Mouse (Mus musculus): Measurements from ENCODE around the gene Krt88. TPM values are rescaled to one million over a fixed set of nuclear protein-coding genes. Genes with fewer than 3 reads are reported as not detected.

The Krt88 gene
- not detected in 2 replicates for polyA plus RNA-seq (2015; fragmentation: Nextera tagmentation; extraction: Ambion mirVana)

- Histone ChIP-seq H3K27me3 (no peaks in the 10 kb centered on the region), H3K36me3 (no peaks in the 10 kb centered on the region), H3K9ac (no peak within 1 kb of the TSS), H3K4me1 (replicated peaks) (no peaks in the 10 kb centered on the region), H3K4me2 (no peak within 1 kb of the TSS), H3K9me3 (no peaks in the 10 kb centered on the region), H3K27ac (replicated peaks) (no peak within 1 kb of the TSS), H3K4me3 (no peak within 1 kb of the TSS)
- WGBS, result 66% methylated on average over 2 of the region's 2 CpGs
- no peak for ATAC-seq (ENCODE audit: low read depth)
Observed at GRCm38 (mm10) chr15:101447444-101447843, at the start of gene Krt88. Krt88 (plus strand) TSS chr15:101447744.

GRCm38 (mm10) chr15:101398269-101398668, 49.3 kb upstream of the Krt88 start:
- WGBS, result 86% methylated on average over 8 of the region's 8 CpGs
- Histone ChIP-seq H3K36me3 (no peaks in the 10 kb centered on the region), H3K4me1 (replicated peaks) (no peaks in the 10 kb centered on the region), H3K4me3 (no peak overlapping the region), H3K9ac (no peak overlapping the region), H3K4me2 (no peak overlapping the region), H3K27ac (replicated peaks) (no peak overlapping the region), H3K27me3 (no peaks in the 10 kb centered on the region), H3K9me3 (no peaks in the 10 kb centered on the region)
- ATAC-seq (ENCODE audit: low read depth), result no peak

GRCm38 (mm10) chr15:101410775-101411174, 36.8 kb upstream of the Krt88 start, which contains the start of gene Krt7:
Krt7 (plus strand) TSS chr15:101411043.
- H3K9me3 ChIP-seq, result no peaks in the 10 kb centered on the region
- no peak within 1 kb of the TSS for H3K4me2 ChIP-seq
- no peak within 1 kb of the TSS for H3K4me3 ChIP-seq
- WGBS, result 52% methylated on average over 2 of the region's 2 CpGs
- no peaks in the 10 kb centered on the region for H3K4me1 ChIP-seq (replicated peaks)
- no peak within 1 kb of the TSS for H3K9ac ChIP-seq
- no peak for ATAC-seq (ENCODE audit: low read depth)
- H3K27ac ChIP-seq (replicated peaks), result no peak within 1 kb of the TSS
- no peaks in the 10 kb centered on the region for H3K36me3 ChIP-seq
- peaks cover 35% of the 10 kb centered on the region for H3K27me3 ChIP-seq

DNA sequence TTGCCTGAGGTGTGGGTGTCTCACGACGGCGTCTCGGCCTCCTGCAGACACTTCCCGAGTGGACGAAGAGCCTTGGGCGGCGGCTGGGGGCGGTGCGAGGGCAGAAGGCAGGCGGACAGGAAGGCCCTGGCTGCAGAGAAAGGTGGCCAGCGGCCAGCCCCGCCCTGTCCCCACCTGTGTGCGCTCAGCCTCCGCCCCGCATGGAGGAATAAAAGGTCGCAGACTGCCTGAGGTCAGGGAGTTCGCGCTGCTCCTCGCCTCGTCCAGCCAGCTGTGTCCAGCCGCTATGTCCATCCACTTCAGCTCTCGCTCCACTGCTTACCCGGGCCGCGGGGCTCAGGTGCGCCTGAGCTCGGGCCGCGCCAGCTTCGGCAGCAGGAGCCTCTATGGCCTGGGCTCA, 35.4 kb upstream of the Krt88 start:
- H3K27me3 ChIP-seq, result peaks cover 35% of the 10 kb centered on the region
- no peak overlapping the region for H3K9ac ChIP-seq
- H3K4me1 ChIP-seq (replicated peaks), result no peaks in the 10 kb centered on the region
- H3K36me3 ChIP-seq, result no peaks in the 10 kb centered on the region
- H3K4me2 ChIP-seq, result no peak overlapping the region
- no peaks in the 10 kb centered on the region for H3K9me3 ChIP-seq
- no peak overlapping the region for H3K27ac ChIP-seq (replicated peaks)
- no peak overlapping the region for H3K4me3 ChIP-seq
- no peak for ATAC-seq (ENCODE audit: low read depth)
- WGBS, result 28% methylated on average over 31 of the region's 31 CpGs

DNA sequence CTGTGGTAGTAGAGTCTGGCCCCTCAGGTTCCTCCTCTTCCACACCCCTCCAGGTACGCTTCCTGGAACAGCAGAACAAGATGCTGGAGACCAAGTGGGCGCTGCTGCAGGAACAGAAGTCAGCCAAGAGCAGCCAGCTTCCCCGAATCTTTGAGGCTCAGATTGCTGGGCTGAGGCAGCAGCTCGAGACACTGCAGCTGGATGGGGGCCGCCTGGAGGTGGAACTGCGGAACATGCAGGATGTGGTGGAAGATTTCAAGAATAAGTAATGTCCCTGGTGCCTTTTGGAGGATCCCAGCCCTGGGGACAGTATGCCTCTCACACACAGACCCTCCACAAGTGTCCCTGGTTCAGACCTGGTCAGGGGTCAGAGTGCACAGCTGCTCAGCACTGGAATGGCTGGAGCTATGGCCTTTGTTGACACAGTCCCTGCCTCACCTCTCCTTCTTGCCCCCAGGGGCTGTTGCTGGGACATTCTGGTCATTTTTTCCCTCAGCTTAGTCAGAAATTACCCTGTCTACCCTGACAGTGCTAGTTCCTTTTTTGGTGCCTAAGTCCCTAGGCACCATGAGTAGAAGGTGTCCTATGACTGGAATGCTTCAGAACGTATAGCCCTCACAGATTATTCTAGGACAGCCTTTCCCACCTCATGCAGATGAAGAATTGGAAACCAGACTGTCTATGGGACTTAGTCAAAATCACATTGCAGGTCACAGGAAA, 33.5 kb upstream of the Krt88 start:
- no peak for ATAC-seq (ENCODE audit: low read depth)
- Histone ChIP-seq H3K4me3 (no peak overlapping the region), H3K27ac (replicated peaks) (no peak overlapping the region), H3K9me3 (no peaks in the 10 kb centered on the region), H3K4me1 (replicated peaks) (no peaks in the 10 kb centered on the region), H3K4me2 (no peak overlapping the region), H3K36me3 (no peaks in the 10 kb centered on the region), H3K9ac (no peak overlapping the region), H3K27me3 (peaks cover 35% of the 10 kb centered on the region)
- WGBS, result 58% methylated on average over 7 of the region's 7 CpGs

DNA sequence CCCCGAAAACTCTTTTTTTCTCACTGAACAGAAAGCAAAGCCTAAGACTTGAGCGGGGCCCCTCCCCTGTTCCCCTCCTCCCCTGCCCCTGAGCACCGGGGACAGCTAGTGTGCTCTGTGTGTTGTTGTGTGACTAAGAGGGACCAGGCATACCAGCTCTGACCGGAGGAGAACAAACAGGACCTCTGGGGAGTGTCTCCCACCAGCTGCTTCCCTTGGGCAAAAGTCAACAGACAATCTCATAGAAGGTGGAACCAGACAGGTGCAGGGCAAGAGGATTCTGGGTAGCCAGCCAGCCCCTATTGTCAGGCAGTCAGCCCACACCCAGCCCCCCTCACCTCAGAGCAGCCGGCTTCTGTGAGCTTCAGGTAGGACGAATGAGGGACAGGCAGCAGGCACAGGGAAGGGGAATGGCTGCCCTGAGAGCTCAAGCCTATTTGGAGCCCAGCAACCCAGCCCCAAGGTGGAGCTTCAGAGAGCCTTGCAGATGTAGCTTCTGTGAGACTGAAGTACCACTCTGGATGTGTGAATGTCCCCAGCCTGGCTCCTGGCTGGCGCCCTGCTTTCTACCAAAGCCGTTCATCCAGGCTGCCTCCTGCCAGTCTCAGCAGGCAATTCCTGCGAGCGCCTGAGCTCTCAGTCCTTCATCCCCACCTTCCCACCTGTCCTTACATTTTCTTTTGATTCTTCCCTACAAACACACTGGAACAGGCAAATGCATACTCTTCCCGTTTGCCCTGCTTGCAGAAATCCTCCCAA, 32.6 kb upstream of the Krt88 start:
- Histone ChIP-seq H3K27me3 (peaks cover 35% of the 10 kb centered on the region), H3K4me3 (no peak overlapping the region), H3K4me1 (replicated peaks) (no peaks in the 10 kb centered on the region), H3K9me3 (no peaks in the 10 kb centered on the region), H3K4me2 (no peak overlapping the region), H3K9ac (no peak overlapping the region), H3K27ac (replicated peaks) (no peak overlapping the region), H3K36me3 (no peaks in the 10 kb centered on the region)
- 48% methylated on average over 11 of the region's 11 CpGs for WGBS
- ATAC-seq (ENCODE audit: low read depth), result no peak

DNA sequence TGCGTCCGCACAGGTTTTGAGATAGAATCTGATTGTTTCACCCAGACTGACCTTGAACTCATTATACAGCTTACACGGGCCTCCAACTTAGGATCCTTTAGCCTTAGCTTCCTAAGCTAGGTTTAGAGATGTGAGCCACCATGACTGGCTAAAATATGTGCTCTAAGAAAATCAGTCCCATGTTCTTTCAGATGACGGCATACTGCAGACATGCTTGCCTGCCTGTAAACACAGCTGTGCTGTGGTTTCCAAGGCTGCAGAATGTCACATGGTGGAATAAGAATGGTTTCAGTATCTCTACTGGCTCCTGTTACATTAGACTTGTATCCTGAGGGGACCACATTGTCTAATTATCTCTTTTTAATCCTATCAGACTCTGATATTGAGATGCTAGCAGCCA, 28.6 kb upstream of the Krt88 start:
- H3K4me3 ChIP-seq, result no peak overlapping the region
- no peak overlapping the region for H3K4me2 ChIP-seq
- no peaks in the 10 kb centered on the region for H3K36me3 ChIP-seq
- H3K9ac ChIP-seq, result no peak overlapping the region
- ATAC-seq (ENCODE audit: low read depth), result no peak
- WGBS, result 83% methylated on average over 4 of the region's 4 CpGs
- H3K27ac ChIP-seq (replicated peaks), result no peak overlapping the region
- H3K4me1 ChIP-seq (replicated peaks), result no peaks in the 10 kb centered on the region
- peaks cover 4% of the 10 kb centered on the region for H3K27me3 ChIP-seq
- H3K9me3 ChIP-seq, result no peaks in the 10 kb centered on the region

- no peak for ATAC-seq (ENCODE audit: low read depth)
- 58% methylated on average over 6 of the region's 6 CpGs for WGBS
Observed at GRCm38 (mm10) chr15:101420903-101421302, 26.6 kb upstream of the Krt88 start.

GRCm38 (mm10) chr15:101424914-101425313, 22.6 kb upstream of the Krt88 start:
- Histone ChIP-seq H3K9ac (no peak overlapping the region), H3K4me3 (no peak overlapping the region), H3K9me3 (no peaks in the 10 kb centered on the region), H3K4me1 (replicated peaks) (no peaks in the 10 kb centered on the region), H3K27me3 (no peaks in the 10 kb centered on the region), H3K36me3 (no peaks in the 10 kb centered on the region), H3K4me2 (no peak overlapping the region), H3K27ac (replicated peaks) (no peak overlapping the region)
- 15% methylated on average over 5 of the region's 5 CpGs for WGBS
- no peak for ATAC-seq (ENCODE audit: low read depth)

More at GRCm38 (mm10) chr15:101420903-101421302, 26.6 kb upstream of the Krt88 start:
- Histone ChIP-seq H3K4me3 (no peak overlapping the region), H3K9ac (no peak overlapping the region), H3K9me3 (no peaks in the 10 kb centered on the region), H3K27ac (replicated peaks) (no peak overlapping the region), H3K27me3 (no peaks in the 10 kb centered on the region), H3K36me3 (no peaks in the 10 kb centered on the region), H3K4me1 (replicated peaks) (no peaks in the 10 kb centered on the region), H3K4me2 (no peak overlapping the region)

- ATAC-seq (ENCODE audit: low read depth), result no peak
- no peak overlapping the region for H3K4me2 ChIP-seq
- no peak overlapping the region for H3K4me3 ChIP-seq
- H3K9ac ChIP-seq, result no peak overlapping the region
- H3K9me3 ChIP-seq, result no peaks in the 10 kb centered on the region
- no peak overlapping the region for H3K27ac ChIP-seq (replicated peaks)
- peaks cover 9% of the 10 kb centered on the region for H3K4me1 ChIP-seq (replicated peaks)
- no peaks in the 10 kb centered on the region for H3K36me3 ChIP-seq
- 92% methylated on average over 7 of the region's 7 CpGs for WGBS
- peaks cover 38% of the 10 kb centered on the region for H3K27me3 ChIP-seq
Observed at GRCm38 (mm10) chr15:101436611-101437010, 10.9 kb upstream of the Krt88 start.

DNA sequence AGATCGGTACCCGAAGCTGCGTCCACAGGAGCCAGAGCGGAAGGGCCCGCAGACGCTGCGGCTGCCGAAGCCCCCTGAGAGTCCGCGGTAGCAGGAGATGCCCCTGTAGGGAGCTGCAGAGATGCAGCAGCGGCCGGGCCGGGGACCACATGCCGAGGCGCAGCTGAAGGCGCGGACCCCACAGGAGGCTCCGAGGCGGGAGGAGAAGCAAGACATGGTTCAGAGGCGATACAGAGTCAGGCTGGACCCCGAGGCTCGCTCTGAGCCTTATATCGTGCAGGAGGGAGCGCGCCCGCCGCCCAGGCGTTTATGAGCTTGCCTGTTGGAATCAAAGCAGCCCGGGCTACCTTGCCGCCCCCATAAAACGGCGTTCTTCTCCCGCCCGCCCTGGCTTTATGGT, 9.0 kb upstream of the Krt88 start, which contains the start of gene Krt87:
Krt87 (minus strand) TSS at position 250 of the 400 bp plus-strand sequence.
- Histone ChIP-seq H3K4me3 (peak within 1 kb of the TSS; percentile 37), H3K4me1 (replicated peaks) (peaks cover 9% of the 10 kb centered on the region), H3K9ac (peak within 1 kb of the TSS; percentile 64), H3K27ac (replicated peaks) (no peak within 1 kb of the TSS), H3K27me3 (peaks cover 38% of the 10 kb centered on the region), H3K4me2 (peak within 1 kb of the TSS; percentile 65), H3K9me3 (no peaks in the 10 kb centered on the region), H3K36me3 (no peaks in the 10 kb centered on the region)
- WGBS, result 2% methylated on average over 34 of the region's 34 CpGs
- peak; percentile 32; the same call in 1 of the 2 replicates for ATAC-seq (ENCODE audit: low read depth)

DNA sequence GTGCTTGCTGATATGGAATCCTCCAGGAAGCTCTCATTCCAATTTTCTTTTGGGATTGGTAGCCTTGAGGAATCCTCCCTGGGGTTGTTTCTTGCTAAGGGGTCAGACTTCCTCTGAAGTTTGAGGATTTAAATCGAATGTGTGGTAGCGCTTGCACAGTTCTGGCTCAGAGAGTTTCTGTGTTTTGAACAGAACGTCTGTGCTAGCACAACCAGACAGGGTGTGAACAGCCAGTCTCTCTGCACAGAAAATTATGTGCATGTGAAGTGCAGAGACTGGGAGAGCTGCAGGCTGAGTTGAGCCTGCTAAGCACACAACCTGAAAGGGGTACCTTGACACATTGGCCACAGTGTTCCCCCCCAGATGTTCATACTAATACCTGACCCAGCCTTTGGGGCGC, 6.7 kb upstream of the Krt88 start:
- no peak overlapping the region for H3K9ac ChIP-seq
- no peak overlapping the region for H3K4me3 ChIP-seq
- no peak overlapping the region for H3K27ac ChIP-seq (replicated peaks)
- no peaks in the 10 kb centered on the region for H3K9me3 ChIP-seq
- no peak overlapping the region for H3K4me2 ChIP-seq
- H3K36me3 ChIP-seq, result no peaks in the 10 kb centered on the region
- H3K27me3 ChIP-seq, result peaks cover 38% of the 10 kb centered on the region
- peaks cover 9% of the 10 kb centered on the region for H3K4me1 ChIP-seq (replicated peaks)
- WGBS, result 81% methylated on average over 4 of the region's 4 CpGs
- no peak for ATAC-seq (ENCODE audit: low read depth)

Data from neural tube, embryonic 13.5 days (tissue).